Mouse (Mus musculus): ENCODE data around the gene Ubl7. TPM values are rescaled to one million over a fixed set of nuclear protein-coding genes. Genes with fewer than 3 reads are reported as not detected.

Gene Ubl7
- polyA plus RNA-seq, 1 experiment from 2014 or later: 124 TPM

- no peaks in the 10 kb centered on the region for H3K9me3 ChIP-seq (replicated peaks; ENCODE audit: low read length)
- H3K9ac ChIP-seq (ENCODE audit: low read depth, low read length): no peak overlapping the region
- DNase-seq (ENCODE audit: low spot score) (no peak), ATAC-seq (replicated peaks; ENCODE audit: low FRiP score, low read depth) (no peak)
- no peak overlapping the region for H3K27ac ChIP-seq
- no peaks in the 10 kb centered on the region for H3K4me1 ChIP-seq (replicated peaks; ENCODE audit: insufficient read depth, low read length)
- 78% methylated on average over 1 of the region's 1 CpGs for WGBS
- TF ChIP-seq CTCF (IDR thresholded peaks at IDR 0.05; ENCODE audit: low read depth): no peak
- no peak overlapping the region for H3K4me2 ChIP-seq (ENCODE audit: low read length)
- no peaks in the 10 kb centered on the region for H3K36me3 ChIP-seq (ENCODE audit: insufficient read depth, low read length)
- no peaks in the 10 kb centered on the region for H3K27me3 ChIP-seq (ENCODE audit: insufficient read depth, low read length)
- no peak overlapping the region for H3K4me3 ChIP-seq (replicated peaks; ENCODE audit: low read depth, low read length)
These were observed 27.4 kb upstream of the Ubl7 start for GRCm38 (mm10) chr9:57883413-57883812.

- WGBS: 62% methylated on average over 6 of the region's 6 CpGs
- TF ChIP-seq CTCF (IDR thresholded peaks at IDR 0.05; ENCODE audit: low read depth): no peak
- Histone ChIP-seq H3K4me2 (ENCODE audit: low read length) (no peak overlapping the region), H3K4me3 (replicated peaks; ENCODE audit: low read depth, low read length) (no peak overlapping the region), H3K9ac (ENCODE audit: low read depth, low read length) (no peak overlapping the region), H3K27me3 (ENCODE audit: insufficient read depth, low read length) (no peaks in the 10 kb centered on the region), H3K4me1 (replicated peaks; ENCODE audit: insufficient read depth, low read length) (no peaks in the 10 kb centered on the region), H3K9me3 (replicated peaks; ENCODE audit: low read length) (no peaks in the 10 kb centered on the region), H3K27ac (no peak overlapping the region), H3K36me3 (ENCODE audit: insufficient read depth, low read length) (no peaks in the 10 kb centered on the region)
- DNase-seq (ENCODE audit: low spot score): no peak
- ATAC-seq (replicated peaks; ENCODE audit: low FRiP score, low read depth): no peak
These were observed 22.7 kb upstream of the Ubl7 start for GRCm38 (mm10) chr9:57888119-57888518.

GRCm38 (mm10) chr9:57900478-57900877, 10.3 kb upstream of the Ubl7 start:
- H3K36me3 ChIP-seq (ENCODE audit: insufficient read depth, low read length): no peaks in the 10 kb centered on the region
- no peaks in the 10 kb centered on the region for H3K4me1 ChIP-seq (replicated peaks; ENCODE audit: insufficient read depth, low read length)
- ATAC-seq (replicated peaks; ENCODE audit: low FRiP score, low read depth) (no peak), DNase-seq (ENCODE audit: low spot score) (peak; percentile 27)
- H3K27me3 ChIP-seq (ENCODE audit: insufficient read depth, low read length): no peaks in the 10 kb centered on the region
- 28% methylated on average over 10 of the region's 10 CpGs for WGBS
- no peak for TF ChIP-seq CTCF (IDR thresholded peaks at IDR 0.05; ENCODE audit: low read depth)
- no peaks in the 10 kb centered on the region for H3K9me3 ChIP-seq (replicated peaks; ENCODE audit: low read length)
- H3K4me2 ChIP-seq (ENCODE audit: low read length): no peak overlapping the region
- no peak overlapping the region for H3K4me3 ChIP-seq (replicated peaks; ENCODE audit: low read depth, low read length)
- no peak overlapping the region for H3K27ac ChIP-seq
- H3K9ac ChIP-seq (ENCODE audit: low read depth, low read length): no peak overlapping the region

- 47% methylated on average over 9 of the region's 9 CpGs for WGBS
- H3K27me3 ChIP-seq (ENCODE audit: insufficient read depth, low read length): no peaks in the 10 kb centered on the region
- DNase-seq (ENCODE audit: low spot score) (no peak), ATAC-seq (replicated peaks; ENCODE audit: low FRiP score, low read depth) (no peak)
- H3K9ac ChIP-seq (ENCODE audit: low read depth, low read length): no peak overlapping the region
- no peak for TF ChIP-seq CTCF (IDR thresholded peaks at IDR 0.05; ENCODE audit: low read depth)
- no peaks in the 10 kb centered on the region for H3K36me3 ChIP-seq (ENCODE audit: insufficient read depth, low read length)
- H3K4me1 ChIP-seq (replicated peaks; ENCODE audit: insufficient read depth, low read length): no peaks in the 10 kb centered on the region
- no peak overlapping the region for H3K4me2 ChIP-seq (ENCODE audit: low read length)
- H3K4me3 ChIP-seq (replicated peaks; ENCODE audit: low read depth, low read length): no peak overlapping the region
- no peaks in the 10 kb centered on the region for H3K9me3 ChIP-seq (replicated peaks; ENCODE audit: low read length)
- H3K27ac ChIP-seq: no peak overlapping the region
These were observed 9.6 kb upstream of the Ubl7 start for GRCm38 (mm10) chr9:57901197-57901596.

GRCm38 (mm10) chr9:57901601-57902000, 9.2 kb upstream of the Ubl7 start:
- no peak for TF ChIP-seq CTCF (IDR thresholded peaks at IDR 0.05; ENCODE audit: low read depth)
- ATAC-seq (replicated peaks; ENCODE audit: low FRiP score, low read depth) (no peak), DNase-seq (ENCODE audit: low spot score) (no peak)
- Histone ChIP-seq H3K27me3 (ENCODE audit: insufficient read depth, low read length) (no peaks in the 10 kb centered on the region), H3K4me2 (ENCODE audit: low read length) (no peak overlapping the region), H3K4me1 (replicated peaks; ENCODE audit: insufficient read depth, low read length) (no peaks in the 10 kb centered on the region), H3K4me3 (replicated peaks; ENCODE audit: low read depth, low read length) (no peak overlapping the region), H3K27ac (no peak overlapping the region), H3K9ac (ENCODE audit: low read depth, low read length) (no peak overlapping the region), H3K9me3 (replicated peaks; ENCODE audit: low read length) (no peaks in the 10 kb centered on the region), H3K36me3 (ENCODE audit: insufficient read depth, low read length) (no peaks in the 10 kb centered on the region)
- 83% methylated on average over 3 of the region's 3 CpGs for WGBS

GRCm38 (mm10) chr9:57902132-57902531, 8.6 kb upstream of the Ubl7 start:
- Histone ChIP-seq H3K9me3 (replicated peaks; ENCODE audit: low read length) (no peaks in the 10 kb centered on the region), H3K4me1 (replicated peaks; ENCODE audit: insufficient read depth, low read length) (no peaks in the 10 kb centered on the region), H3K36me3 (ENCODE audit: insufficient read depth, low read length) (no peaks in the 10 kb centered on the region), H3K27ac (no peak overlapping the region), H3K9ac (ENCODE audit: low read depth, low read length) (no peak overlapping the region), H3K4me3 (replicated peaks; ENCODE audit: low read depth, low read length) (no peak overlapping the region), H3K4me2 (ENCODE audit: low read length) (no peak overlapping the region), H3K27me3 (ENCODE audit: insufficient read depth, low read length) (no peaks in the 10 kb centered on the region)
- no peak for TF ChIP-seq CTCF (IDR thresholded peaks at IDR 0.05; ENCODE audit: low read depth)
- DNase-seq (ENCODE audit: low spot score) (no peak), ATAC-seq (replicated peaks; ENCODE audit: low FRiP score, low read depth) (no peak)
- 66% methylated on average over 4 of the region's 4 CpGs for WGBS

- Histone ChIP-seq H3K9ac (ENCODE audit: low read depth, low read length) (no peak overlapping the region), H3K4me2 (ENCODE audit: low read length) (no peak overlapping the region), H3K27me3 (ENCODE audit: insufficient read depth, low read length) (no peaks in the 10 kb centered on the region), H3K9me3 (replicated peaks; ENCODE audit: low read length) (no peaks in the 10 kb centered on the region), H3K4me3 (replicated peaks; ENCODE audit: low read depth, low read length) (no peak overlapping the region), H3K27ac (no peak overlapping the region), H3K4me1 (replicated peaks; ENCODE audit: insufficient read depth, low read length) (no peaks in the 10 kb centered on the region), H3K36me3 (ENCODE audit: insufficient read depth, low read length) (no peaks in the 10 kb centered on the region)
- DNase-seq (ENCODE audit: low spot score) (no peak), ATAC-seq (replicated peaks; ENCODE audit: low FRiP score, low read depth) (no peak)
- no peak for TF ChIP-seq CTCF (IDR thresholded peaks at IDR 0.05; ENCODE audit: low read depth)
- WGBS: 61% methylated on average over 8 of the region's 8 CpGs
These were observed 7.1 kb upstream of the Ubl7 start for GRCm38 (mm10) chr9:57903589-57904249.

All from kidney, postnatal 0 days (tissue).